Mouse (Mus musculus) right cerebral cortex, adult 18-20 months (tissue): ENCODE measurements around the gene Lgr4.

ENCODE experiments used
- DNase-seq: peaks from one replicate; pipeline ENCODE4 v3.0.0; 2022; ENCODE audit warnings: mixed read lengths

The Lgr4 gene

GRCm38 (mm10) chr2:109953048-109953717 lies 35.7 kb downstream of the Lgr4 start:
- no peak for DNase-seq

GRCm38 (mm10) chr2:109953893-109954292 lies 36.4 kb downstream of the Lgr4 start:
- no peak for DNase-seq

- DNase-seq, result no peak
These were observed 37.6 kb downstream of the Lgr4 start for GRCm38 (mm10) chr2:109955060-109955459.

- no peak for DNase-seq
These were observed 38.5 kb downstream of the Lgr4 start for GRCm38 (mm10) chr2:109955910-109956309.

GRCm38 (mm10) chr2:109956785-109957184 lies 39.3 kb downstream of the Lgr4 start:
- DNase-seq, result no peak

GRCm38 (mm10) chr2:109958692-109959406 lies 41.4 kb downstream of the Lgr4 start:
- no peak for DNase-seq

- no peak for DNase-seq
These were observed 42.1 kb downstream of the Lgr4 start for GRCm38 (mm10) chr2:109959407-109960075.

GRCm38 (mm10) chr2:109960246-109960645 lies 42.8 kb downstream of the Lgr4 start:
- DNase-seq, result no peak

GRCm38 (mm10) chr2:109961174-109961573 lies 43.7 kb downstream of the Lgr4 start:
- DNase-seq, result no peak

- no peak for DNase-seq
These were observed 46.3 kb downstream of the Lgr4 start for GRCm38 (mm10) chr2:109963591-109964258.

- no peak for DNase-seq
These were observed 48.4 kb downstream of the Lgr4 start for GRCm38 (mm10) chr2:109965753-109966420.

GRCm38 (mm10) chr2:109966863-109967262 lies 49.4 kb downstream of the Lgr4 start:
- DNase-seq, result no peak

- no peak for DNase-seq
These were observed 51.9 kb downstream of the Lgr4 start for GRCm38 (mm10) chr2:109969381-109969780.

- DNase-seq, result no peak
These were observed 52.6 kb downstream of the Lgr4 start for GRCm38 (mm10) chr2:109969926-109970532.

GRCm38 (mm10) chr2:109970744-109971410 lies 53.4 kb downstream of the Lgr4 start:
- no peak for DNase-seq

GRCm38 (mm10) chr2:109972310-109972709 lies 54.9 kb downstream of the Lgr4 start:
- no peak for DNase-seq

- DNase-seq, result no peak
These were observed 55.5 kb downstream of the Lgr4 start for GRCm38 (mm10) chr2:109972922-109973321.

GRCm38 (mm10) chr2:109974807-109975206 lies 57.4 kb downstream of the Lgr4 start:
- no peak for DNase-seq

GRCm38 (mm10) chr2:109976181-109976580 lies 58.7 kb downstream of the Lgr4 start:
- DNase-seq, result no peak

GRCm38 (mm10) chr2:109977322-109977721 lies 59.9 kb downstream of the Lgr4 start:
- no peak for DNase-seq

- no peak for DNase-seq
These were observed 61.8 kb downstream of the Lgr4 start for GRCm38 (mm10) chr2:109979209-109979608.

- DNase-seq, result no peak
These were observed 66.0 kb downstream of the Lgr4 start for GRCm38 (mm10) chr2:109983435-109983834.
